Mouse (Mus musculus): ENCODE data around the gene Tdg. TPM values are rescaled to one million over a fixed set of nuclear protein-coding genes. Genes with fewer than 3 reads are reported as not detected.
A peak's percentile ranks its signal among the peaks of the same experiment; 100 is the strongest.

The Tdg gene
- total RNA-seq, 2 experiments from 2014 or later: 76.4 to 102 TPM

GRCm38 (mm10) chr10:82662267-82662990 lies 32.8 kb downstream of the Tdg start:
- ATAC-seq (replicated peaks; ENCODE audit: poor library complexity, severe bottlenecking): peak; percentile 62

DNA sequence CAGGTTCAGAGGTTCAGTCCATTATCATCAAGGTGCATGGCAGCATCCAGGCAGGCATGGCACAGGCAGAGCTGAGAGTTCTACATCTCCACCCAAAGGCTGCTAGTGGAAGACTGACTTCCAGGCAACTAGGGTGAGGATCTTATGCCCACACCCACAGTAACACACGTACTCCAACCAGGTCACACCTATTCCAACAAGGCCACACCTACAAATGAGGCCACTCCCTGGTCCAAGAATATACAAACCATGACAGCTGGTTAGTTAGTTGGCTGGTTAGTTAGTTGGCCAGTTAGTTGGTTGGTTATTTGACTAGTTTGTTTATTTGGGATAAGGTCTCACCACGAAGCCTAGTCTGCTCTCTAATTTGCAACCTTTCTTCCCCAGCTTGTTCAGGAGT lies 33.7 kb downstream of the Tdg start:
- no peak for ATAC-seq (replicated peaks; ENCODE audit: poor library complexity, severe bottlenecking)

- no peak for ATAC-seq (replicated peaks; ENCODE audit: poor library complexity, severe bottlenecking)
Measured at GRCm38 (mm10) chr10:82665951-82666350, 36.3 kb downstream of the Tdg start.

DNA sequence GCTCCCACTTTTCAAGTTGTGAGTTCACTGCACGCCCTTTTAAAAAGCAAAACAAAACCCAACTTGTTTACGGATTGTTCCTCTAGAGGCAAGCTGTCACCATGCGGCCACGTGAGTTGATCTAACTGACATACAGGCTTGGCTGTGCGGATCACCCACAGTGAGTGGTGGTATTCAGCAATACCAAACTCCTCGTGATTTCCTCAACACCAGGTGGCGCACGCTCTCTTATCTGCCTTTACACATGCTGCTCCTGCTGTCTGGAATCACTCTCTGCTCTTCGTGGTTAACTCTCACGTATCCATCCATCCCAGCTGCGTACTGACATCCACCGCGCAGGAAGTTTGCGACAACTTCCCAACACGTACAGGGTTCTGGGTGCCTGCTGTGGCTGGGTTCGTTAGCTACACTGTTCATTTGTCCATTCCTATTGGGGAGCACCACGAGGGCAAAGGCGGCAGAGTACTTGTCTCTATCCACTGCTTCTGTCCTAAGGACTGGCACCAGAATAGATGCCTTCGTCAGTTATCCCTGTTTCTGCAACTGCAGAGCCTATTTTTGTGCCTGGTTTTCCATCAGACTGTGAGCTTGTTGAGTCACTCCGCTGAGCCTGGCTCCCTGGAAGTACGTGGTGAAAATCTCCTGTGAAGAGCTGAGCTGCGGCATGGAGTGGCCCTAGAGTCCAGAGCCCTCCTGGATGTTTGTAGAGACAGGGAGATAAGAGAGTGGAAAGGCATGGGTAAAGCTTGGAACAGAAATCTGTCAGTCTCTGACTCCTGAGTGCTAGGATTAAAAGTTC lies 37.0 kb downstream of the Tdg start:
- ATAC-seq (replicated peaks; ENCODE audit: poor library complexity, severe bottlenecking): peak; percentile 84

GRCm38 (mm10) chr10:82670205-82670604 lies 40.6 kb downstream of the Tdg start:
- peak; percentile 62 for ATAC-seq (replicated peaks; ENCODE audit: poor library complexity, severe bottlenecking)

DNA sequence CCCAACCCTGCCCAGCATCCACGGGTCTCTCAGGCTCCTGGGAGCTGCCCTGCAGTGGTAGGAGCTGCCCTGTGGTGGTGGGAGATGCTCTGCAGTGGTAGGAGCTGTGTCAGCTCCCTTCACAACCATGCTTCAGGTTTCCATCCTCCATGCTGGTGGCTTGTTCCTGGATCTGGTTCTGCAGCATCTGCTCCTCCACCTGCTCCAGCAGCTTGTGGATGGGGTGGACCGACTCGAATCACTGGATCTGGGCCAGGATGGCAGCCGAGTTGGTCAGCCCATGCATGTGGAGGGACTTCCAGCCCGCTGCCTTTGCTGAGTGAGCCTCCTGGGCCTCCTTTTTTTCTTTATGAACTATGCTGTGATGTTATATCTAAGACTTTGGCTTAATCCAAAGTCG lies 47.3 kb downstream of the Tdg start:
- ATAC-seq (replicated peaks; ENCODE audit: poor library complexity, severe bottlenecking): no peak

DNA sequence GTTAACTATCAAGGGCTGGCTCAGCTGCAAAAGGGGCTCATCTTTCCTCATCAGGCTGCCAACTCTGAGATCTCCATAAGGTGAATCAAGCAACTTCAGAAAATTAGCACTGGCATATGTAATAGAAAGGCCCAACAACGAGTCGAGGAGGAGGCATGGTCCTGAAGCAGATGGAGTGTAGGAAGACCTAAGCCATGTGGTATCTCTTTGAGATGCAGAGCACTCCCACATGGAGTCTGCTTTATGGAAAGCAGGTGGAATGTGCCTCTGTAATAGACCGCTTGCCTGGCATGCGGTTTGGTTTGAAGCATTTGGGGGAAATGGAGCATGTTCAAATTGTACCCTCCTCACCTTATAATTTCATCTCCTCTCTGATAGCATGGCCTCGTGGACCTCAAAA lies 51.1 kb downstream of the Tdg start:
- ATAC-seq (replicated peaks; ENCODE audit: poor library complexity, severe bottlenecking): no peak

- ATAC-seq (replicated peaks; ENCODE audit: poor library complexity, severe bottlenecking): no peak
Measured at GRCm38 (mm10) chr10:82681639-82682038, 52.0 kb downstream of the Tdg start.

GRCm38 (mm10) chr10:82685440-82685839 lies 55.8 kb downstream of the Tdg start:
- ATAC-seq (replicated peaks; ENCODE audit: poor library complexity, severe bottlenecking): no peak

DNA sequence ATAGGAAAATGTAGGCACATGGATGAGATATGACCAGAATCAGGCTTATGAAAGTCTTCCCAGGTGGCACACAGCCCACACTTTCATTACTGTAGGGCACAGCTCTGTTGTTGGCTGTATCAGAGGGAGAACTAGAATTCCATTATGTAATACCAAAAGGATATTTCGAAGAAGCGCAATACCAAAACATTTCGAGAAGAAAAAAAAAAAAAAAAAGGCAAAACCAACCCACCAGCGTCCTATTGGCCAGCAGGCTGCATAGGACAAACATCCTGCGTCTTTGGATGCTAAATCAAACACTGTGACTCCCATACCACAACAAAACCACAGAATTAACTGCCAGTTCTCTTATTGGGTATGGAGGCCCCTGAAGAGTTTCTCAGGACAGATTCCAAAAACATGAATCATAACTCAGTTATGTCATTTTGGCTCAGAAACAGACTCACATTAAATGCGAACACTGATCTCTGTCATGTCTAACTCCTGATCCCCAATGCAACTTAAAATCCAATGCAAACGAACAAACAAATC lies 60.1 kb downstream of the Tdg start:
- peak; percentile 63 for ATAC-seq (replicated peaks; ENCODE audit: poor library complexity, severe bottlenecking)

DNA sequence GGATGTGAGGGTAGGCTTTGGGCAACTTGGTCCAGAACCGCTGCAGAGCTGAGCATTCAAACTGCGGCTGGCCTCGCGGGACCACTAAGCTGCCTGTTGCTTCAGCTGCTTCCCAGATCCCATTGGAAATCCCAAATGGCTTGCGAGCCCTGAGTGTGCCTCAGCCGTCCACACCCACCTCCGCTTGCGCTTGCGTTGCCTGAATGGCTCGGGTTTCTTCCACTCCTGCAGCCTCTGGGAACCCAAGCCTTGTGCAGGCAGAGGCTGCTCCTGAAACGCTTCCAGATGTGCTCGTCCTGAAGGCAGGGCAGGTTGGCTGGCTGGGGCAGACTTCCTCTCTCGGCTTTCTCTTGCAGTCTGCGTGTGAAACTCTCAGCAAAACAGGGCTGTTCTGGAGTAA lies 60.9 kb downstream of the Tdg start, which contains the start of gene Glt8d2:
Glt8d2 (minus strand) TSS at position 157 of the 400 bp plus-strand sequence.
- ATAC-seq (replicated peaks; ENCODE audit: poor library complexity, severe bottlenecking): peak; percentile 38; the same call in 1 of the 2 replicates

DNA sequence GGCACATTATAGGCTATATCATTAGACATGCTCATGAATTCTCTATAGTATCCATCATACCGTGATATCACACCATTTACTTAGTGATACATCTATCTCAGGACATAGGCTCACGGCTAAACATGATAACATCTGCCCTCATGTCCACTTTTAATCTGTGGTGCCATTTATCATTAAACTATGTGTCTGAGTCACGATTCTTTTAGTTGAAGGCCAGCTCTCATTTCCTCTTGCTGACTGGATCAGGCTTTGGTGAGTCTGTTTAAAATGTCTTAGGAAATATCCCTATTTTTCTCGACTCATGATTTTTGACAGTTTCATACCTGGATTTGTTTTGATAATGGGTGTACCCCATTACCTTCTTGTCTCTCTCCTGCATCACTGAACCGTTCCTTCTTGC lies 66.3 kb downstream of the Tdg start, which contains the start of gene Hcfc2:
Hcfc2 (plus strand) TSS at position 205 of the 400 bp plus-strand sequence.
- ATAC-seq (replicated peaks; ENCODE audit: poor library complexity, severe bottlenecking): no peak

- peak; percentile 4; the same call in 1 of the 2 replicates for ATAC-seq (replicated peaks; ENCODE audit: poor library complexity, severe bottlenecking)
Measured at GRCm38 (mm10) chr10:82696453-82697079, 66.9 kb downstream of the Tdg start.

GRCm38 (mm10) chr10:82697305-82697898 lies 67.8 kb downstream of the Tdg start:
- ATAC-seq (replicated peaks; ENCODE audit: poor library complexity, severe bottlenecking): peak; percentile 75

DNA sequence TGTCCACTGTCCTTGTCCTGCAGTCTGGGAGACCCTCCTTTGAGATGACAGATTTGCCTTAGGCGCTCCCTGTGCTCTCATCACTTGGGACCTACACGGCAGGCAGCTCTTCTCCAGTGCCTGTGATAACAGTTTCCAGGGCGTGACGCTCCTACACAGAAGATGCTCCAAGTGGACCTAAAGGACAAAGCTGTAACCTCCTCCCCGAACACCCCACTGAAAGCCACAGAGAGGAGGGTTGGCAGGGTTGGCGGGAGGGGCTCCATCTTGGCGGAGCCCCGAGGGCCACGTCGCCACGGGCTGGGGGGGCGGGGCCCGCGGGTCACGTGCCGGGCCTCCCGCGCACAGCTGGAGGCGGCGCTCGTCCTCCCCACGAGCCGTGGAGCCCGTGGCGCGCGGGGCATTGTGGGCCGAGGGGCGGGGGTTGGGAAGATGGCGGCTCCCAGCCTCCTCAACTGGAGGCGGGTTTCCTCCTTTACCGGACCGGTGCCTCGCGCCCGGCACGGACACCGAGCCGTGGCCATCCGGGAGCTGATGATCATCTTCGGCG lies 69.2 kb downstream of the Tdg start:
- peak; percentile 58 for ATAC-seq (replicated peaks; ENCODE audit: poor library complexity, severe bottlenecking)

GRCm38 (mm10) chr10:82699296-82699941 lies 69.8 kb downstream of the Tdg start:
- ATAC-seq (replicated peaks; ENCODE audit: poor library complexity, severe bottlenecking): peak; percentile 47

All from granulocyte monocyte progenitor cell, adult 5-6 weeks (primary cell).